Mouse (Mus musculus): ENCODE data around the gene Hyal3. TPM values are rescaled to one million over a fixed set of nuclear protein-coding genes. Genes with fewer than 3 reads are reported as not detected.
A peak's percentile ranks its signal among the peaks of the same experiment; 100 is the strongest.
"Not testable (repeated sequence)": the region's sequence is repeated elsewhere in the genome, so short reads cannot be mapped to it uniquely, and the experiment has no call there.

Gene Hyal3
- polyA plus RNA-seq, 1 experiment from 2014 or later, result 1.4 TPM

DNA sequence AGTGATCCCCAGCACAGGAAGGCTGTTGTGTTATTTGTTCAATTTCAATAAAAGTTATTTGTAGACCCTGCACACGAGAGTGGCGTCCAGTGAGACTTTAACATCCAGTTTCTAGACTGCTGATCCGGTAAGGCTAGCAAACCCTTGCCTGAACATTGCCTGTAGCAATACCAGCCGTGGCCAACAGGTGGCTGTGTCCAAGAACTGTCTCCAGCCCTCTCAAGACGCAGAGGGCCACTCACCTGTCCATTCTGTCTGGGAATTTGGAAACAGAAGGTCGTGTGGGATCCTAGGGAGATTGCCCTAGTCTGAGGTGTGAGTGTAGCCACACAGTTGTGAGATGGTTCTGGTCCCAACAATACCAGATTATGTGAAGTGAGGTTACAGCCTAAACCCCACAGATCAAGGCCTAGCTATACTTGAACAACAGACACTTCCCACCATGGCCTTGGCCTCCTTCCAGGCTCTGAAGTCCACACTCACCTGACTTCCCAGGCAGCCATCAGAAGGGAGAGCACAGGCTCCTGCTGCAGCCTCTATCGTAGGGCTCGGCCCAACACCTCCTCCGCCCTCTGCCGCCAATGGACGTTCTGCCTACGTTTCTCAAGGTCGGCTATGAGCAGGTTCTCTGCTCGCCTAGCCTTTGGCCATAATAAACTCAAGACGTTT lies 14.4 kb upstream of the Hyal3 start:
- H3K9me3 ChIP-seq, result no peaks in the 10 kb centered on the region
- H3K27me3 ChIP-seq, result no peaks in the 10 kb centered on the region
- peak overlapping the region; percentile 90 for H3K27ac ChIP-seq
- no peak overlapping the region for H3K9ac ChIP-seq
- 52% methylated on average over 15 of the region's 15 CpGs for WGBS
- peaks cover 55% of the 10 kb centered on the region for H3K4me1 ChIP-seq
- no peak for ATAC-seq (ENCODE audit: borderline replicate concordance, extremely low read depth, low FRiP score, low TSS enrichment)
- H3K4me3 ChIP-seq, result peak overlapping the region; percentile 17; the same call in 1 of the 2 replicates
- peaks cover 23% of the 10 kb centered on the region for H3K36me3 ChIP-seq
- H3K4me2 ChIP-seq, result peak overlapping the region; percentile 82

DNA sequence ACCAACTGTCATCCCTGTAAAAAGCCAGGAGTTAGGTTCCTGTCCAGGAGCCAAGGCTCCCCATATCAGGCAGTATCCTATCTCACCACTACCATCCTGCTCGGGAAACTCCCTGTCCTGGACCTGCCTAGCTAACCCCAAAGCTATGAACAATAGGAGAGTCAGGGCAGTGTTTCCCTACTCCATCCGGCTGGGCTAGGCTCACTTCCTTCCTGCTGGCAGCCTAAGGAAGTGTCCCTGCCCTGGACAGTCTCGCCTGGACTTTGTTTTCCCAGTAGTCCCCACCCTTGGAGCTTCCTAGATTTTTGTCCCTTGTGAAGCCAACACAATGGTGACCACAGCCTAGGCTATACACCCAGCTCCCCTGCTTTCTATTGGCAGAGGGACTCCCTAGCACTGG lies 13.8 kb upstream of the Hyal3 start:
- peak; percentile 19 for ATAC-seq (ENCODE audit: borderline replicate concordance, extremely low read depth, low FRiP score, low TSS enrichment)
- Histone ChIP-seq H3K36me3 (peaks cover 23% of the 10 kb centered on the region), H3K4me2 (peak overlapping the region; percentile 82; the same call in 1 of the 2 replicates), H3K9ac (no peak overlapping the region), H3K9me3 (no peaks in the 10 kb centered on the region), H3K4me3 (peak overlapping the region; percentile 17; the same call in 1 of the 2 replicates), H3K27me3 (no peaks in the 10 kb centered on the region), H3K4me1 (peaks cover 60% of the 10 kb centered on the region), H3K27ac (peak overlapping the region; percentile 90)
- 72% methylated on average over 3 of the region's 3 CpGs for WGBS

DNA sequence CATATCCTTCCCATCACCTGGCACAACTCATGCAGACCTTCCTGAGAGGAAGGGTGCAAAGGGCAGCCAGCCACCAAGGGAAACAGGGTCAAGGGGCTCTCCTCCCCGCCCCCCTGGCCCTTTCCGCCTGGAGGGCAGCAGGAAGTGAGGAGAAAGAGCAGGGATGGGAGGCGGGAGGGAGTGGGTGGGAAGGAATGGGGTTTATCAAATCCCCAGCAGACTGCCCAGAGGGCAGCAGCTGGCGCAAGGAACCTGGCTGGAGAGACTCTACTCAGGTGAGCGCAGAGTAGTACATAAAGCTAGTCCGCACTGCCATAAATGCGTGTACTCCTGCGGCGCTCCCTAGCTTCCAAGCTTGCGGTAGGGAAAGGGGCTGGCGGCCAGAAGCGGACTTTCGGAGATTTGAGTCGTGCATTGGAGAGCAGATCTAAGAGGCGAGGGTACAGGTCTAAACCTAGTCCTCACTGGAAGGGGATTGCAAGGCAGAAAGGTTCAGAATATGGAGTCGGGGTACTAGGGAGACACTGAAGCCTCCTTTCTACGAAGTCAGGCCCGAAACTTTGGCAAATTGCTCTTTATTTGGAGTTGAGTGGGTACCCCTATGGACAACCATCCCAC lies 12.8 kb upstream of the Hyal3 start, which contains the start of gene Hyal2:
TSS of gene Hyal2 (plus strand) at position 244 of the 618 bp plus-strand sequence.
- Histone ChIP-seq H3K4me2 (peak within 1 kb of the TSS; percentile 82), H3K36me3 (peaks cover 27% of the 10 kb centered on the region), H3K4me1 (peaks cover 54% of the 10 kb centered on the region), H3K27me3 (no peaks in the 10 kb centered on the region), H3K4me3 (peak within 1 kb of the TSS; percentile 73), H3K27ac (peak within 1 kb of the TSS; percentile 90), H3K9me3 (no peaks in the 10 kb centered on the region), H3K9ac (peak within 1 kb of the TSS; percentile 66)
- no peak for ATAC-seq (ENCODE audit: borderline replicate concordance, extremely low read depth, low FRiP score, low TSS enrichment)
- WGBS, result 8% methylated on average over 18 of the region's 18 CpGs

DNA sequence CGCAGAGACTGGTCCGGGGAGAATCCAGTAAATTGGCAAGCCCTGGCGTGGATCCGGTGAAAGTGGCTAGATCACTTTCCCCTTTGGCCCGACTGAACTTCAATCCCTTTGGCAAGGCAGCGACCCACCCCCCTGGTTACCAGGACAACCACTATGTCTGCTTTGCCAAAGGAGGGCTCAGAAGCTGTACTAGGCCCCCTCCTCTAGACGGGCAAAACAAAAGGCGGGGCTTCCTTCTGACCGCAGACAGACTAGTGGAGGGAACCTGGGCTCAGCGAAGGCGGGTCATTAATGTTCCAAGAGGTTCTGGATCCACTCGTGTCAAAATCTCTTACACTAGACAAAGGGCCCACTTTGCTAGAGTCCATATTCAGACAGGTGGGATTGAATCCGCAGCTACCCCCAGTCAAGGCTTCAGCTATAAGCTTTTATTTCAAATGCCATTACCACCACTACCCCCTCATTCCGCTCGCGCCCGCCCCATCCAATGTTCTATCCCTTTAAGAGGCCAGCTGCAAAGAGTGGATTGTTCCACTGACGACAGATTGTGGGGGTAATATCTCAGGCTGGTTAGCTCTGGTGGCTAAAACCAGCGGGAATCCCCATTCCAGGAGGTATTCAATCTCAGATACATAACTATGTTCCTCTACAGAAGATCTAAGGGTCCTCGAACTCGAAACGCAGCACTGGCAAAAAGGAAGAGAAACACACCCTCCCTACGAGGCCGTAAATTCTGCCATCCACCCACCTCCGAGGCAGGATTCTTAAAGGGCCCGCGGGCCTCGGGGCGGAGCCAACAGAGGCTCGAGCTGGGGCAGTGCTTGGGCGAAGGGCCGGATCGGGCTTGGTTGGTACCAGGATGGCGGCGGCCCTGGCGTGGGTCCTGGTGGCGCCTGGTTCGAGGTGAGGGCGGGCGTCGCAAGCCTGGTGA lies 12.0 kb upstream of the Hyal3 start:
- WGBS, result 0% methylated on average over 41 of the region's 41 CpGs
- H3K36me3 ChIP-seq, result peaks cover 33% of the 10 kb centered on the region

DNA sequence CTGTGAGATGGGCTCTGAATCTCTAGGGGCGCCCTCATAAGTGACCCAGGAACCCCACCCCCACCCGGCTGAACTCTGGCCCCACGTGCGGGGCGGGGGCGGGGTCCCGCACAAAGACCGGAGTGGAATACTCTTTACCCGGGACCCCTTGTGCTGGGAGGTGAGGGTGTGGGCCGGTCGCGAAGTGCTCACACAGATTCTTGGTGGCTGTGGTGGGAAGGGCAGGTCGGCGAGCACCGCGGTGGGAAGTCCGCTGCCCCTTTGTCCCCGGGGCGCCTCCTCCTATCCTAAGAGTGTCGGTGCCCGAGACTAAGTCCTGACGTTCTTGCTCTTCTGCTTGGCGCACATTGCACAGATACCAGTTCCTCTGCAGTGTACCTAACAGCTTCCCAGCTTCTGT lies 11.3 kb upstream of the Hyal3 start:
- Histone ChIP-seq H3K4me1 (peaks cover 44% of the 10 kb centered on the region), H3K9ac (peak overlapping the region; percentile 66), H3K36me3 (peaks cover 36% of the 10 kb centered on the region), H3K27ac (peak overlapping the region; percentile 90), H3K27me3 (no peaks in the 10 kb centered on the region), H3K4me2 (peak overlapping the region; percentile 73), H3K9me3 (no peaks in the 10 kb centered on the region), H3K4me3 (peak overlapping the region; percentile 73)
- WGBS, result 0% methylated on average over 23 of the region's 23 CpGs
- ATAC-seq (ENCODE audit: borderline replicate concordance, extremely low read depth, low FRiP score, low TSS enrichment), result peak; percentile 6; the same call in 1 of the 2 replicates

More for the DNA sequence above, 12.0 kb upstream of the Hyal3 start:
- H3K4me1 ChIP-seq, result peaks cover 51% of the 10 kb centered on the region
- peak overlapping the region; percentile 66 for H3K9ac ChIP-seq
- H3K27ac ChIP-seq, result peak overlapping the region; percentile 90
- no peaks in the 10 kb centered on the region for H3K27me3 ChIP-seq
- H3K4me3 ChIP-seq, result peak overlapping the region; percentile 73
- H3K4me2 ChIP-seq, result peak overlapping the region; percentile 73
- no peaks in the 10 kb centered on the region for H3K9me3 ChIP-seq
- ATAC-seq (ENCODE audit: borderline replicate concordance, extremely low read depth, low FRiP score, low TSS enrichment), result peak; percentile 85

DNA sequence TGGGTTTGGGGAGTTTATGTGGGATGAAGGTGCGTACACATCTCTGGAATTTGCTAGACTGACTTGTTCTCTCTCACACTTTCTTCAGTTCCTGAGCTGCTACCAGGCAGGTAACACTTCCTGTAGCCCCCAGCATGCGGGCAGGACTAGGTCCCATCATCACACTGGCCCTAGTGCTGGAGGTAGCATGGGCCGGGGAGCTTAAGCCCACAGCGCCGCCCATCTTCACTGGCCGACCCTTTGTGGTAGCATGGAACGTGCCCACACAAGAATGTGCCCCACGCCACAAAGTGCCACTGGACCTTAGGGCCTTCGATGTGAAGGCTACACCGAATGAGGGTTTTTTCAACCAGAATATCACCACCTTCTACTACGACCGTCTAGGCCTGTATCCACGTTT lies 10.6 kb upstream of the Hyal3 start:
- ATAC-seq (ENCODE audit: borderline replicate concordance, extremely low read depth, low FRiP score, low TSS enrichment), result no peak
- peak overlapping the region; percentile 73 for H3K4me3 ChIP-seq
- no peaks in the 10 kb centered on the region for H3K27me3 ChIP-seq
- no peaks in the 10 kb centered on the region for H3K9me3 ChIP-seq
- 20% methylated on average over 13 of the region's 13 CpGs for WGBS
- H3K27ac ChIP-seq, result peak overlapping the region; percentile 90
- peaks cover 44% of the 10 kb centered on the region for H3K4me1 ChIP-seq
- peaks cover 38% of the 10 kb centered on the region for H3K36me3 ChIP-seq
- peak overlapping the region; percentile 66 for H3K9ac ChIP-seq
- H3K4me2 ChIP-seq, result peak overlapping the region; percentile 73

DNA sequence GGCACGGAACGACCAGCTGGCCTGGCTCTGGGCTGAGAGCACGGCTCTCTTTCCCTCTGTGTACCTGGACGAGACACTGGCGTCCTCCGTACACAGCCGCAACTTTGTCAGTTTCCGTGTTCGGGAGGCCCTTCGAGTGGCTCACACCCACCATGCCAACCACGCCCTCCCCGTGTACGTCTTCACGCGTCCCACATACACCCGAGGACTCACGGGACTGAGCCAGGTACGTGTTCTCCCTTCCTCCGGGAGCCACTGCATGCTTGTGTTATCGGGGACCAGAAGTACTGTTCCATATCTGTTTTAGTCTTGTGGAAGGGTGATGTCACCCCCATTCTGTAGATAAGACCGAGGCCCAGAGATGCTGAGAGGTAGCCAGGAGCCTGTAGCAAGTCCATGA lies 9.8 kb upstream of the Hyal3 start:
- no peaks in the 10 kb centered on the region for H3K27me3 ChIP-seq
- peak overlapping the region; percentile 73 for H3K4me3 ChIP-seq
- WGBS, result 74% methylated on average over 21 of the region's 21 CpGs
- no peak for ATAC-seq (ENCODE audit: borderline replicate concordance, extremely low read depth, low FRiP score, low TSS enrichment)
- peaks cover 35% of the 10 kb centered on the region for H3K36me3 ChIP-seq
- H3K9me3 ChIP-seq, result no peaks in the 10 kb centered on the region
- peak overlapping the region; percentile 73 for H3K4me2 ChIP-seq
- H3K27ac ChIP-seq, result peak overlapping the region; percentile 3; the same call in 1 of the 2 replicates
- H3K9ac ChIP-seq, result peak overlapping the region; percentile 66; the same call in 1 of the 2 replicates
- H3K4me1 ChIP-seq, result peaks cover 48% of the 10 kb centered on the region

DNA sequence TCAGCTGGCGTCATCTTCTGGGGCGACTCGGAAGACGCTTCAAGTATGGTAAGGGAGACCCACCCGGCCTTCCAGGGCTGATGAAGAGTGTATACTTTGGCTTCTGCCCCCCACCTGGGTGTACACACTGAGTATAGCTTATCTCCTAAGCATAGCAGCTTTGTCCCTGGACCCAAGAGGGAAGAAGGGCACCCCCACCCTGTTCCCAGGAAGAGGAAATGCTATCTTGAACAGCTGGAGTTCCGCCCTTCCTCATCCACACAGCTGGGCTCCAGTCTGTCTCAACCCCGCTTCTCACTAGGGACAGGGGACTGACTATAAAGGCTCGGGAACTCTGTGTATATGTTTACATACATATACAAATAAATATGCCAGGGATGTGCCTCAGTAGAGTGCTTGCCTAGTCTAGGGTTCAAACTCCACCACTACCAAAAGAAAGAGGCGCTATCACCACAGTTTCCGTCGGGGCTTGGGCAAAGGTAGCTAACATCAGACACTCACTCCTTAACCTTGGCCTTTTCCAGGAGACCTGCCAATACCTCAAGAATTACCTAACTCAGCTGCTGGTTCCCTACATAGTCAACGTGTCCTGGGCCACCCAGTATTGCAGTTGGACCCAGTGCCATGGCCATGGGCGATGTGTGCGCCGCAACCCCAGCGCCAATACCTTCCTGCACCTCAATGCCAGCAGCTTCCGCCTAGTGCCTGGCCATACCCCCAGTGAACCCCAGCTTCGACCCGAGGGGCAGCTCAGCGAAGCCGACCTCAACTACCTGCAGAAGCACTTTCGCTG lies 8.9 kb upstream of the Hyal3 start:
- Histone ChIP-seq H3K4me1 (peaks cover 49% of the 10 kb centered on the region), H3K27ac (no peak overlapping the region), H3K4me3 (0 out of 2 replicates have a peak overlapping the region, but pooled peaks have one; percentile 73)

DNA sequence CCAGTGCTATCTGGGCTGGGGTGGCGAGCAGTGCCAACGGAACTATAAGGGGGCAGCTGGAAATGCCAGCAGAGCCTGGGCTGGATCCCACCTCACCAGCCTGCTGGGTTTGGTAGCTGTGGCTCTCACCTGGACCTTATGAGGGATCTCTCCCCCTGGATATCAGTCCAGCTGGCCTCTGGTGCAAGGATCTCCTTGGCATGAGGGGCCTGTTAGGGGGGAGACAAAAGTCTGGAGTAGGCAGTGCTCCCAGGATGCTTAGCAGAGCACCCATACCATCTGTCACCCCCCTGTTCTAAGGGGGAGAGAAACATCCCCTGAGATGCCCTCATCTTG lies 8.3 kb upstream of the Hyal3 start:
- Histone ChIP-seq H3K4me1 (peaks cover 49% of the 10 kb centered on the region), H3K9me3 (no peaks in the 10 kb centered on the region), H3K36me3 (peaks cover 35% of the 10 kb centered on the region), H3K4me2 (no peak overlapping the region), H3K4me3 (no peak overlapping the region), H3K27ac (no peak overlapping the region), H3K27me3 (no peaks in the 10 kb centered on the region), H3K9ac (no peak overlapping the region)
- ATAC-seq (ENCODE audit: borderline replicate concordance, extremely low read depth, low FRiP score, low TSS enrichment), result no peak
- WGBS, result 84% methylated on average over 2 of the region's 2 CpGs

More for the DNA sequence above, 8.9 kb upstream of the Hyal3 start:
- Histone ChIP-seq H3K27me3 (no peaks in the 10 kb centered on the region), H3K9me3 (no peaks in the 10 kb centered on the region), H3K4me2 (peak overlapping the region; percentile 73), H3K36me3 (peaks cover 35% of the 10 kb centered on the region), H3K9ac (no peak overlapping the region)
- 83% methylated on average over 22 of the region's 22 CpGs for WGBS
- ATAC-seq (ENCODE audit: borderline replicate concordance, extremely low read depth, low FRiP score, low TSS enrichment), result no peak

DNA sequence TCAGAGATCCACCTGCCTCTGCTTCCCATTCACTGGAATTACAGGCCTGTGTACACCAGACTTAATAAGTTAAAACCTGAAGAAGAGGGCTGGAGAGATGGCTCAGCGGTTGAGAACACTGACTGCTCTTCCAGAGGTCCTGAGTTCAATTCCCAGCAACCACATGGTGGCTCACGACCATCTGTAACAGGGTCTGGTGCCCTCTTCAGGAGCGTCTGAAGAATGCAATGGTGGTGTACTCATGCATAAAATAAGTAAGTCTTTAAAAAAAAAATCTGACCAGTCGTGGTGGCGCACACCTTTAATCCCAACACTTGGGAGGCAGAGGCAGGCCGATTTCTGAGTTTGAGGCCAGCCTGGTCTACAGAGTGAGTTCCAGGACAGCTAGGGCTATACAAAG lies 6.8 kb upstream of the Hyal3 start:
- peaks cover 47% of the 10 kb centered on the region for H3K4me1 ChIP-seq
- H3K9ac ChIP-seq; H3K4me3 ChIP-seq; H3K4me2 ChIP-seq; ATAC-seq (ENCODE audit: borderline replicate concordance, extremely low read depth, low FRiP score, low TSS enrichment); H3K9me3 ChIP-seq; H3K27ac ChIP-seq; H3K27me3 ChIP-seq: not testable (repeated sequence)
- H3K36me3 ChIP-seq, result peaks cover 35% of the 10 kb centered on the region
- 77% methylated on average over 6 of the region's 6 CpGs for WGBS

All from lung, embryonic 15.5 days (tissue).